Mouse (Mus musculus) granulocyte monocyte progenitor cell, adult 5-6 weeks (primary cell): Measurements from ENCODE around the gene Lrwd1. TPM values are rescaled to one million over a fixed set of nuclear protein-coding genes. Genes with fewer than 3 reads are reported as not detected.
"Not testable (repeated sequence)": the region's sequence is repeated elsewhere in the genome, so short reads cannot be mapped to it uniquely, and the experiment has no call there.

Experiments
- ATAC-seq: replicated peaks from 2 replicates; pipeline ENCODE4 v1.8.0; 2016; ENCODE audit warnings: mild to moderate bottlenecking, moderate TSS enrichment, inconsistent platforms; ENCODE audit not compliant: poor library complexity, severe bottlenecking
- total RNA-seq, 2 experiments: library from RNA; stranded (forward) in 1 of 2; stranded (reverse) in 1 of 2; fragments of 200-712, 200-1000 nt in 1 of 2; fragments of >200 nt in 1 of 2; fragmentation: Nextera tagmentation in 1 of 2; gene quantifications; 2 replicates each; pipeline ENCODE4 v1.2.3; 2014 to 2017

The Lrwd1 gene
- total RNA-seq (2014; fragmentation: Nextera tagmentation) (31.5 and 33.0 TPM in 2 replicates), total RNA-seq (2017) (46.3 and 70.4 TPM in 2 replicates)

GRCm38 (mm10) chr5:136135571-136136291, at the start of gene Lrwd1, which contains the start of gene Alkbh4:
Gene Lrwd1, minus strand, starts transcription at chr5:136136074.
Gene Alkbh4, plus strand, starts transcription at chr5:136136146.
- ATAC-seq, result peak; percentile 82

- ATAC-seq, result no peak
Observed at GRCm38 (mm10) chr5:136183766-136184165, 47.9 kb upstream of the Lrwd1 start.

DNA sequence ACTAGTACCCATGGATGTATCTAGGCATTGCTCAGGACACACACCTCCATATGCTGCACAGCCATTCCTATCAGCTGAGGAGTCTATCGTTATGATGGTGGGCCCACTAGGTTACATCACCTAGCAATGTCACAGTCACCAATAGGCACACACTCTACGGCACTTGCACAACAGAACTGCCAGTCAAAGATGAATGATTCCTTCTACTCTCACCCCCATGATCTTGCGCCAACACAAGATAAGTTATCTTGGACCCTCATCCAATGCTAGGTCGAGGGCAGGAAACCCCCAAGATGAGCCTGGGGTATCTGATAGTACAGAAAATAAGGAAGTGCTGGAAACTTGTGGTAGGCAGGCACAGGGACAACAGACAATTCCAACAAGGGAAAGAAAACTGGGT, 47.0 kb upstream of the Lrwd1 start:
- peak; percentile 57 for ATAC-seq

GRCm38 (mm10) chr5:136182049-136182448, 46.2 kb upstream of the Lrwd1 start:
- no peak for ATAC-seq

- ATAC-seq, result no peak
Observed at GRCm38 (mm10) chr5:136181197-136181596, 45.3 kb upstream of the Lrwd1 start.

DNA sequence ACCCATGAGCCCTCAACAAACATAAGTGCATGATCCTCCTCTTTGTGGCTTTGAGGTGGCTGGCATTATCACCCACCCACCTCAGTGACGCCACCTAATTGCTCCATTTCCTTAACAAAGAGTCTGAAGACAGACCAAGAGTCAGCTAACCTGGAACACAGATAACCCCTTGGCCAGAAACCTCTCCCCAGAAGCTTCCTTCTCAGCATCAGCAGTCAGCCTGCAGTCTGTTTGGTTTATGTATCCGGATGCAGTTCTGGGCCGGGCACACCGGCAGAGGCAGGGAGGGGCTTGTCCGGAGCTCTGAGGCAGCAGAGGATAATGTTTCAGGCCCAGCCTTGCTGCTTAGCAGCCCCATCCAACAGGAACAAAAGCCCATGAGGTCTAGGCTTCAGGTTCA, 43.7 kb upstream of the Lrwd1 start:
- peak; percentile 55 for ATAC-seq

- no peak; the same call in 1 of the 2 replicates for ATAC-seq
Observed at GRCm38 (mm10) chr5:136173606-136174463, 38.0 kb upstream of the Lrwd1 start.

DNA sequence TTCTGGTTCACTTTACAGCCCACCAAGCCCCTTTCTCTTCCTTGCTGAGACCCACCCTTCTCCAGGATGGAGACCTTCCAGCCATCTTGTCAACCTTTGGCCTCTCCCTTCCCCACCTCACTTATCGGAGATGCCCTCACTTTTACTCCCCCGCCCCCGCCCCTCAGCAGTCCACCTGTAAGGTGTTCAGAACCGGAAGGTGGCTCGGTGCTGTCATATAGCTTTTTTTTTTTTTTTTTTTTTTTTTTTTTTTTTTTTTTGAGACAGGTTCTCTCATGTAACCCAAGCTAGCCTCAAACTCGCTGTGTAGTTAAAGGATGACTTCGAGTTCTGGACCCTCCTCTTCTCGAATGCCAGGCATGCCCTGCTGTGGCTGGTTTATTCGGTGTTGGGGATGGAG, 37.1 kb upstream of the Lrwd1 start:
- ATAC-seq, result no peak

GRCm38 (mm10) chr5:136171363-136172341, 35.8 kb upstream of the Lrwd1 start:
- peak; percentile 75 for ATAC-seq

DNA sequence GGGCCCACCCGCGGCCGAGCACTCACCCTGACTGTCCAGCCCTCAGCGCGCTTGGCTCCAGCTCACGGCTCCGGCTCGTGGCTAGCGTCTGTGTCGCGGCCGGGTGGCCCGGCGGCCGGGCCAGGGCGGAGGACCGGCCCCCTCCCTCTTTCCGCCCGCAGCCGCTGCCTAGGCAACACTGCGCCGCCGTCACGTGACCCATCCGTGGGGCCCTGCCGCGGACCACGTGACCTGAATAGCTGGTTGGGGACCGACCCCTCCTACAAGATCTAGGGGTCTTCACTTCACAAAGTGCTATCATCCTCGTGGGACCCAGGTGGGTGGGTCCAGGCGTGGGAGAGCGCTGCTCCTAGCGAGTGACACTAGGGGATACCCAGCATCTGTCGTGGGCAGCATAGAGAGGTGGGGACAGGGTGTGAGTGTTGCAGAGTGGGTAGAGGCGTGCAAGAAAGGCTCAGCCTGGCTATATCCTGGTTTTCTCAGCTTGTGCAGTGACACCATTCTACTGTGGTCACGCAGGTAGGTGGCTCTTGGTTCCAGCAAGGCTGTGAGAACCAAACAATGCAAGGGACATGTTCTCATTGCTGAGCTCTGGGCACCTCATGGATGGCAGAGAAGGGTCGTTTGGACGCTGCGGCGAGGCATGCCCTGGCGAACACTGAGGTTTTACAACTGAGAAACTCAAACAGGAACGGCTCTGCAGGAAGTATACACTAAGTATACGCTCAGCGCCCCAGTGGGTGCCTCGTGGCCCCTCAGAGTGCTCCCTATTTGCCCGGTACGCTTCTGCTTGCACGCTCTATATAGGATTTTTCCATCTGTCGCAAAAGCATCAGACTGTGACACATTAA, 34.9 kb upstream of the Lrwd1 start, which contains the start of gene Orai2:
Gene Orai2, minus strand, starts transcription at position 202 of the 851 bp plus-strand sequence.
- peak; percentile 41 for ATAC-seq

GRCm38 (mm10) chr5:136169626-136170511, 34.0 kb upstream of the Lrwd1 start:
- peak; percentile 33 for ATAC-seq

DNA sequence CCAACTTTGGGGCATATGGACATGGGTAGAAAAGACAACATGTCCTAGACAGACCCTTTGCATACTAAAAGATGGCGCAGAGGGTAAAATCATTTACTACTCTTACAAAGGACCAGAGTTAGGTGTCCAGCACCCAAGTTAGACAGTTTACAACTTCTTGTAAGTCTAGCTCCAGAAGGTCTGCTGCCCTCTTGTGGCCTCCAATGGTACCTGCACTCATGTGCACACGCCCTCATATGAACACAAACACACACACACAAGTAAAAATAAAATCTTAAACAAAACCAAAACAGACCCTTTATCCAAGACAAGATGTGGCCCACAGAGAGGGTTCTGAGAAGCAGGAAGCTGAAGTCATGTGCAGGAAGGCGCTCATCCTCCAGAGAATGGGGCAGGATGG, 32.2 kb upstream of the Lrwd1 start:
- ATAC-seq, result no peak

DNA sequence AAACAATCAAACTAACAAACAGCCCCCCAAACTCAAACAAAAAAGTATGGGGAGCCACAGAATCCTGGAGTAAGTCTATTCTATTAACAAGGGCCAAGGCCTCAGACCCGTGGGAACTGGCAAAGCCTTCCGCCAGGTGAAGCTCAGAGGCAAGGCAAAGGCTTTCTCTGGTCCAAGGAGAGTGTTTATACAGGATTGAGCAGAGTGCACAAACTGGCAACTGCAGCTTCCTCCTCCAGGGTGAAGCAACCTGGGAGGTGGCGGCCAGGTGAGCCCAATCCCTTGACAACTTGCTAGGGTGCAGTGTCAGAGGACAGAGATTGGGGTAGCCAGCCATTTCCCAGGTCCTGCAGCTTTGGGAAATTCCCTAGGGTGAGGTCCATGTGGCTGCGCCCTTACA, 31.4 kb upstream of the Lrwd1 start:
- no peak for ATAC-seq

DNA sequence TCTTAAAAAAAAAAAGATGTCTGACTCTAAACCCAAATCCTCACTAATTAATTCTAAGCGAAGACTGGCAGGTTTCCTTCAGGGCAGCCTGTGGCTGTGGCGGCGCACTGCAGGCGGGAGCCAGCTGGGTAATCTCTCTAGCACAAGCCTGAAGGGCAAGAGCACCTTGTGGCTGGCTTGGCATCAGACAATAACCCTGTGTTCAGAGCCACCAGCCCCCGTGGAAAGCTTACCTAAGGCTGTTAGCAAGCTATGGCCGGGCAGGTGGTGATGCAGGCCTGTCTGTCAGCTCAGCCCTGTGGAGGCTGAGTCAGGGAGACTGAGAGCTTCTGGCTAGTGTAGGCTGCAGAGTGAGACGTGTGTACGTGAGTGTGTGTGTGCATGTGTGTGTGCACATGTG, 29.4 kb upstream of the Lrwd1 start:
- ATAC-seq, result no peak

DNA sequence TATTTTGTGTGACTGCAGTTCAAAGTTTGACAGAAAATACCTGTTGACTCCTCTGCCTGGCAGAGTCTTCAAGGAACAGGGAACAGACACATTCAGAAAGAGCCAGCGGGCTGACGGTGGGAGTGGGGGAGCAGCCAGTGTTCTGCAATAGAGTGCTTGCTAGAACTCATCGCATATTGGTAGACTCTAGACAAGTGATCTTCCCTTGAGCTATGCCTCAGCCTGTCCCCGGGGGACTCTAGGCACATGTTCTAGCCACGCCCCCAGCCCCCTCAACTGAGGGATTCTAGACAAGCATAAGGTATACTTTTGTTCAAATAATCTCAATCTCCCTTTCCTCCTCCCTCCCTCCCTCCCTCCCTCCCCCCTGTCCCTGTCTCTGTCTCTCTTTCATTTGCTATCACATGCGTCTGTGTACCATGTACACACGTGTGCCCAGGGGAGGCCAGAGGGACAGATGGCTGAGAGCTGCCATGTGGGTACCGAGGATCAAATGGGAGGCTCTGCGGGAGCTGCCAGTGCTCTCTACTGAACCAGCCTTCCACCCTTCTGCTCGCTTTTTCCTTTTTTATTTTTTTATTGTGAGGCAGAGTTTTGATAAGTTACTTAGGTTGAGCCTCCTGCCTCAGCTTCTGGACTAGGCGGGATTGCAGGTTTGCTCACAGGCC, 28.1 kb upstream of the Lrwd1 start:
- no peak for ATAC-seq

DNA sequence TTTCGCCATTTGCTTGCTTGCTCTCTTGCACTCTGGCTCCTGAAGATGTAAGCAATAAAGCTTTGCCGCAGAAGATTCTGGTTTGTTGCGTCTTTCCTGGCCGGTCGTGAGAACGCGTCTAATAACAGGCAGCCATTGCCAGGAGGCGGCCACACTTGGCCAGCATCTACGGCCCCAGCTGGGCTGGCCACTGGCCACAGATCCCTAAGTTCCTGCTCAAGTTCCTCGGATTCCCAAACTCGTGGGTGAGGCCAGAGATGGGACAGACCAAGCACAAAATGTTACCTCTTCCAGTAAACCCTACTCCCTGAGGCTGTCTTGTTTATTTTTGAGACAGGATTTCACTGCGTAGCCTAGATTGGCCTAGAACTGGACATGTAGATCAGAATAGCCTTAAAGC, 24.2 kb upstream of the Lrwd1 start:
- not testable (repeated sequence) for ATAC-seq

GRCm38 (mm10) chr5:136155399-136155798, 19.5 kb upstream of the Lrwd1 start:
- ATAC-seq, result no peak

DNA sequence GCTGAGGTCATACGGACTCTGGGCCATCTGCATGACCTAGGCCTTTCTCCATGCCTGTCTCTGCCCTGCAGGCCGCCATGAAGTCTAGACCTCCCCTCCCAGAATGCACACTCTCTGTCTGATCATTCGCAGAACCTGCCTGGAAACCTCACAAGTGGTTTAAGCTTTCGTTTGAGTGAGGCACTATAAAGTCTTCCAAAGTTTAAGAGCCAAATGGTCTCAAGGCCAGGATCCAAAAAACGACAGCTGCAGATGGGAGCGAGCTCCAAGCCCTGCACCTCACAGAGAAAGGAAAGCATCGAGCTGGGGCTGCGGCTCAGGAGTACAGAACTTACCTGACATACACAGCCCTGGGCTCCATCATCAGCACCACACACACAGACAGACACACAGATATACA, 16.5 kb upstream of the Lrwd1 start:
- no peak for ATAC-seq
